Mouse (Mus musculus) forebrain, embryonic 13.5 days (tissue): ENCODE measurements around the gene Ttc22. TPM values are rescaled to one million over a fixed set of nuclear protein-coding genes. Genes with fewer than 3 reads are reported as not detected.

ENCODE experiments used
- ATAC-seq: fragments of 200-750 bp; cut with Nextera tagmentation; 2 replicates; pipeline ENCODE4 v1.8.0; 2017
- H3K27ac ChIP-seq: fragments of 300-500 bp; sonication (generic); 2 replicates; pipeline ENCODE4 v1.5.1; 2015; ENCODE audit warnings: inconsistent platforms, mild to moderate bottlenecking, moderate library complexity
- H3K27me3 ChIP-seq: fragments of 300-500 bp; sonication (generic); 2 replicates; pipeline ENCODE4 v1.6.1; 2015; ENCODE audit warnings: mild to moderate bottlenecking, inconsistent platforms
- H3K36me3 ChIP-seq: fragments of 300-500 bp; sonication (generic); 2 replicates; pipeline ENCODE4 v1.6.1; 2015; ENCODE audit warnings: mild to moderate bottlenecking, inconsistent platforms; ENCODE audit not compliant: poor library complexity, severe bottlenecking
- H3K4me1 ChIP-seq: fragments of 300-500 bp; sonication (generic); 2 replicates; pipeline ENCODE4 v1.6.1; 2015; ENCODE audit warnings: inconsistent platforms
- H3K4me2 ChIP-seq: fragments of 300-500 bp; sonication (generic); 2 replicates; pipeline ENCODE4 v1.6.1; 2015; ENCODE audit warnings: inconsistent platforms, mild to moderate bottlenecking, moderate library complexity
- H3K4me3 ChIP-seq: fragments of 300-500 bp; sonication (generic); 2 replicates; pipeline ENCODE4 v1.5.1; 2015; ENCODE audit warnings: mild to moderate bottlenecking, inconsistent platforms
- H3K9ac ChIP-seq: fragments of 300-500 bp; sonication (generic); 2 replicates; pipeline ENCODE4 v1.6.1; 2015; ENCODE audit warnings: mild to moderate bottlenecking, inconsistent platforms
- H3K9me3 ChIP-seq: fragments of 300-500 bp; sonication (generic); replicated peaks from 2 replicates; pipeline ENCODE4 v1.6.1; 2016; ENCODE audit warnings: inconsistent platforms
- WGBS: fragments of 180-500 bp; shearing (Covaris S2); methylation state at CpG from one replicate; pipeline ENCODE4 v1.1.7; 2015; 5-methylcytosine and 5-hydroxymethylcytosine counted together
- polyA plus RNA-seq: library from polyadenylated mRNA; unstranded; fragments of >200 nt; fragmentation: Nextera tagmentation; extraction: Ambion mirVana; gene quantifications from 2 replicates; pipeline ENCODE4 v1.2.1, GENCODE M21; 2015

Ttc22 gene
- polyA plus RNA-seq, 1 experiment from 2014 or later = 0.14 TPM

GRCm38 (mm10) chr4:106597055-106597454, 25.2 kb upstream of the Ttc22 start:
- Histone ChIP-seq H3K4me3 (no peak overlapping the region), H3K9ac (no peak overlapping the region), H3K4me2 (no peak overlapping the region), H3K4me1 (no peaks in the 10 kb centered on the region), H3K9me3 (no peaks in the 10 kb centered on the region), H3K36me3 (no peaks in the 10 kb centered on the region), H3K27me3 (no peaks in the 10 kb centered on the region), H3K27ac (no peak overlapping the region)
- no peak for ATAC-seq
- WGBS = 88% methylated on average over 9 of the region's 9 CpGs

GRCm38 (mm10) chr4:106597741-106598140, 24.5 kb upstream of the Ttc22 start:
- Histone ChIP-seq H3K4me1 (no peaks in the 10 kb centered on the region), H3K27ac (no peak overlapping the region), H3K4me3 (no peak overlapping the region), H3K9ac (no peak overlapping the region), H3K27me3 (no peaks in the 10 kb centered on the region), H3K4me2 (no peak overlapping the region), H3K9me3 (no peaks in the 10 kb centered on the region), H3K36me3 (no peaks in the 10 kb centered on the region)
- 85% methylated on average over 4 of the region's 4 CpGs for WGBS
- no peak for ATAC-seq

- no peak overlapping the region for H3K4me3 ChIP-seq
- H3K9ac ChIP-seq = no peak overlapping the region
- no peaks in the 10 kb centered on the region for H3K4me1 ChIP-seq
- H3K4me2 ChIP-seq = no peak overlapping the region
- no peaks in the 10 kb centered on the region for H3K27me3 ChIP-seq
- no peaks in the 10 kb centered on the region for H3K36me3 ChIP-seq
- WGBS = 36% methylated on average over 1 of the region's 1 CpGs
- ATAC-seq = no peak
- H3K9me3 ChIP-seq = no peaks in the 10 kb centered on the region
- H3K27ac ChIP-seq = no peak overlapping the region
Measured at GRCm38 (mm10) chr4:106599415-106599814, 22.8 kb upstream of the Ttc22 start.

- Histone ChIP-seq H3K4me1 (no peaks in the 10 kb centered on the region), H3K36me3 (no peaks in the 10 kb centered on the region), H3K4me3 (no peak overlapping the region), H3K9me3 (no peaks in the 10 kb centered on the region), H3K9ac (no peak overlapping the region), H3K27me3 (no peaks in the 10 kb centered on the region), H3K27ac (no peak overlapping the region), H3K4me2 (no peak overlapping the region)
- 92% methylated on average over 4 of the region's 4 CpGs for WGBS
- no peak for ATAC-seq
Measured at GRCm38 (mm10) chr4:106600770-106601169, 21.5 kb upstream of the Ttc22 start.

GRCm38 (mm10) chr4:106606639-106607554, 15.3 kb upstream of the Ttc22 start:
- Histone ChIP-seq H3K9me3 (no peaks in the 10 kb centered on the region), H3K4me3 (peak overlapping the region; percentile 19; the same call in 1 of the 2 replicates), H3K4me1 (0 out of 2 replicates have a peak, but pooled peaks cover 6% of the 10 kb centered on the region), H3K36me3 (no peaks in the 10 kb centered on the region), H3K27me3 (no peaks in the 10 kb centered on the region), H3K9ac (peak overlapping the region; percentile 52; the same call in 1 of the 2 replicates), H3K27ac (no peak overlapping the region), H3K4me2 (peak overlapping the region; percentile 45)
- peak; percentile 96 for ATAC-seq
- WGBS = 43% methylated on average over 18 of the region's 18 CpGs

- no peak for ATAC-seq
- H3K9me3 ChIP-seq = no peaks in the 10 kb centered on the region
- WGBS = 100% methylated on average over 1 of the region's 1 CpGs
Measured at GRCm38 (mm10) chr4:106607905-106608304, 14.3 kb upstream of the Ttc22 start.

GRCm38 (mm10) chr4:106613105-106613504, 9.1 kb upstream of the Ttc22 start:
- Histone ChIP-seq H3K4me2 (no peak overlapping the region), H3K9me3 (no peaks in the 10 kb centered on the region), H3K36me3 (no peaks in the 10 kb centered on the region), H3K9ac (no peak overlapping the region), H3K27me3 (peaks cover 14% of the 10 kb centered on the region; the same call in 1 of the 2 replicates), H3K27ac (no peak overlapping the region), H3K4me1 (peaks cover 9% of the 10 kb centered on the region), H3K4me3 (no peak overlapping the region)
- 86% methylated on average over 8 of the region's 8 CpGs for WGBS
- ATAC-seq = no peak

More at GRCm38 (mm10) chr4:106607905-106608304, 14.3 kb upstream of the Ttc22 start:
- H3K36me3 ChIP-seq = no peaks in the 10 kb centered on the region
- H3K27me3 ChIP-seq = no peaks in the 10 kb centered on the region
- no peak overlapping the region for H3K4me3 ChIP-seq
- H3K9ac ChIP-seq = no peak overlapping the region
- no peak overlapping the region for H3K4me2 ChIP-seq
- 0 out of 2 replicates have a peak, but pooled peaks cover 6% of the 10 kb centered on the region for H3K4me1 ChIP-seq
- no peak overlapping the region for H3K27ac ChIP-seq

GRCm38 (mm10) chr4:106613560-106613959, 8.7 kb upstream of the Ttc22 start:
- Histone ChIP-seq H3K9ac (no peak overlapping the region), H3K4me2 (no peak overlapping the region), H3K9me3 (no peaks in the 10 kb centered on the region), H3K4me3 (no peak overlapping the region), H3K4me1 (peaks cover 9% of the 10 kb centered on the region), H3K36me3 (no peaks in the 10 kb centered on the region), H3K27me3 (peaks cover 14% of the 10 kb centered on the region; the same call in 1 of the 2 replicates), H3K27ac (no peak overlapping the region)
- no peak for ATAC-seq
- 68% methylated on average over 3 of the region's 3 CpGs for WGBS

GRCm38 (mm10) chr4:106614180-106614797, 7.9 kb upstream of the Ttc22 start:
- Histone ChIP-seq H3K27ac (no peak overlapping the region), H3K9ac (no peak overlapping the region; the same call in 1 of the 2 replicates), H3K4me3 (no peak overlapping the region), H3K9me3 (no peaks in the 10 kb centered on the region), H3K36me3 (no peaks in the 10 kb centered on the region), H3K27me3 (peaks cover 14% of the 10 kb centered on the region; the same call in 1 of the 2 replicates), H3K4me1 (peaks cover 9% of the 10 kb centered on the region), H3K4me2 (no peak overlapping the region)
- peak; percentile 88 for ATAC-seq
- 41% methylated on average over 7 of the region's 7 CpGs for WGBS

- Histone ChIP-seq H3K4me2 (no peak overlapping the region), H3K36me3 (no peaks in the 10 kb centered on the region), H3K4me3 (no peak overlapping the region), H3K9ac (no peak overlapping the region), H3K4me1 (peaks cover 9% of the 10 kb centered on the region), H3K27me3 (peaks cover 14% of the 10 kb centered on the region; the same call in 1 of the 2 replicates), H3K27ac (no peak overlapping the region), H3K9me3 (no peaks in the 10 kb centered on the region)
- WGBS = 87% methylated on average over 9 of the region's 9 CpGs
- no peak for ATAC-seq
Measured at GRCm38 (mm10) chr4:106614881-106615280, 7.4 kb upstream of the Ttc22 start.

- H3K27ac ChIP-seq = no peak overlapping the region
Measured at GRCm38 (mm10) chr4:106615637-106616036, 6.6 kb upstream of the Ttc22 start.

GRCm38 (mm10) chr4:106617056-106617455, 5.2 kb upstream of the Ttc22 start, which contains the start of gene Lexm:
Lexm (minus strand) TSS chr4:106617241.
- Histone ChIP-seq H3K4me3 (peak within 1 kb of the TSS; percentile 12; the same call in 1 of the 2 replicates), H3K4me1 (peaks cover 9% of the 10 kb centered on the region), H3K27ac (no peak within 1 kb of the TSS), H3K36me3 (no peaks in the 10 kb centered on the region), H3K4me2 (peak within 1 kb of the TSS; percentile 53), H3K9me3 (no peaks in the 10 kb centered on the region), H3K27me3 (peaks cover 25% of the 10 kb centered on the region), H3K9ac (peak within 1 kb of the TSS; percentile 30; the same call in 1 of the 2 replicates)
- WGBS = under 1% methylated on average over 18 of the region's 19 CpGs
- ATAC-seq = no peak

More at GRCm38 (mm10) chr4:106615637-106616036, 6.6 kb upstream of the Ttc22 start:
- ATAC-seq = no peak
- H3K27me3 ChIP-seq = peaks cover 14% of the 10 kb centered on the region; the same call in 1 of the 2 replicates
- 87% methylated on average over 12 of the region's 12 CpGs for WGBS
- no peak overlapping the region for H3K9ac ChIP-seq
- H3K9me3 ChIP-seq = no peaks in the 10 kb centered on the region
- H3K4me3 ChIP-seq = no peak overlapping the region
- H3K4me1 ChIP-seq = peaks cover 9% of the 10 kb centered on the region
- no peaks in the 10 kb centered on the region for H3K36me3 ChIP-seq
- H3K4me2 ChIP-seq = no peak overlapping the region
